Mouse (Mus musculus) monocyte, adult 59 days (primary cell): ENCODE results near the gene Naa10. TPM values are rescaled to one million over a fixed set of nuclear protein-coding genes. Genes with fewer than 3 reads are reported as not detected.

Source experiments
- total RNA-seq, 2 experiments: library from RNA; stranded (reverse); gene quantifications; one replicate each; pipeline ENCODE4 v1.2.4; 2023

Naa10 gene
- total RNA-seq, result 10 to 100 TPM; 46.2 to 49.0 TPM

GRCm38 (mm10) chrX:73921823-73922549 is at the start of gene Naa10, which contains the start of gene Arhgap4:
Gene Naa10 (minus strand): TSS chrX:73921944.
Gene Arhgap4 (minus strand): TSS chrX:73921870.

GRCm38 (mm10) chrX:73966248-73967176 is 44.8 kb upstream of the Naa10 start, which contains the start of gene Hcfc1:
Gene Hcfc1 (minus strand): TSS chrX:73966357.

DNA sequence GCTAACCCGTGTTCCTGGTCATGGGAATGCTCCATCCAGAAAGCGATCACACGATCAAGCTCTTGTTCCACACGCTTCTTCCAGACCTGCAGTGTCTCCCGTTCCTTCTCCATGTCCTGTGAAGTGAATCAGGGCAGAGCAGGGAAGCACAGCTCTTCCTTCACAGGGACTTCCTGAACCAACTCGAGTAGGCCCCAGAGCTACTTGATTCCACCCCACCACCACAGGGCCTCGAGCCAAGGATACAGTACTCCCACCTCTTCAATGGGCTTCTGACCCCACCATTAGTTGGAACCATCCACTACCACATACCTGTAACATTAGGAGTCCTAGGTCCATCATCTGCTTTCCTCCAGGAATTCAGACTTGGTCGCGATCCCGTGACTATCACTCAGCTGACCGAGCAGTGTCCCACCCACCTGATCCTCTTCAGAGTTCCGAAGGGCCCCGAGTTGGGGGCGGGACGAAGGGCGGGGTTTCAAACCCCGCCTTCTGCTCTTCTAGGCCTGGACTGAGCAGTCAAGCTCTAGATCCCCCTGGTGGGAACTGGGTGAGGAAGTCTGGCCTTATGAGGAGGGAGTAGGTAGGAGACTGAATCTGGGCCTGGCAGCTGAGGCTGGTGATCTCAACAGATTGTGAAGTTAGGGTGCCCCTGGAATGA is 8.8 kb upstream of the Naa10 start, which contains the start of gene Renbp:
Gene Renbp, minus strand, starts transcription at position 449 of the 661 bp plus-strand sequence.

GRCm38 (mm10) chrX:73895719-73896118 is 26.0 kb downstream of the Naa10 start, which contains the start of gene L1cam:
Gene L1cam (minus strand): TSS chrX:73896105.

DNA sequence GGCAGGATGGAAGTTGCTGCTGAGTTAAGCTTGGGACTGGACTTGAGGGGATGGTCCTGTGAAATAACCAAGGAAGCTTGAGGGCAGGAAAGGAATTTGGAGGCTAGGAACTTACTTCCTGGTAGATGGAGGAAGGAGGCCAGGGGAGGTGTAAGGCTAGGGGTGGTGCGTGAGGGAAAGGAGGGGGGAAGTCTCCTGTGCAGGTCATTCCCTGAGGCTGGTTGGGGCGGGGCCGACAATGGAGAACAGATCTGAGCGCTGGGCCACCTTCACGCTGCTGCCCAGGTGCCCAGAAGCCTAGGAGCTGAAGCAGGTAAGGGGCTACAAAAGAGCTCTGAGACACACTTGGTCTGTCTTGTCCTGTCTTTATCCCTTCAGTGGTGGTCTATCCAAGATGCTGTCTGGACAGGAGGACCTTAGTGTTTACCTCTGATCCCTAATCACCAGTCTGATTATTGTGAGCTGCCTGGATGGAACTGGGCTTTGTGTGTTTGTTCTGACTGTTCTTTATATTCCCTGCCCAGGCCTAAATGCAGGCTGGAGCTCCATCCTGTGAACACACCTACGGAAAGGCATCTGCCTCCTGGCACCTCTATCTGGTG is 30.1 kb downstream of the Naa10 start, which contains the start of gene Avpr2:
Gene Avpr2, plus strand, starts transcription at position 552 of the 602 bp plus-strand sequence.

Other genes with a start within 250 kb of the Naa10 start
- gene Slc6a8, start 248.8 kb downstream of the Naa10 start, total RNA-seq, result under 1 TPM; 0.30 to 0.94 TPM
- 100 to 1,000 TPM; 113 to 115 TPM for gene Bcap31, start 205.8 kb downstream of the Naa10 start, total RNA-seq
- 100 to 1,000 TPM; 144 to 156 TPM for gene Abcd1, start 205.3 kb downstream of the Naa10 start, total RNA-seq
- 1 to 10 TPM; 2.4 to 3.2 TPM for gene Plxnb3, start 164.9 kb downstream of the Naa10 start, total RNA-seq
- gene Srpk3, start 147.5 kb downstream of the Naa10 start, total RNA-seq, result under 1 TPM; 0.82 to 0.97 TPM
- gene Idh3g, start 135.0 kb downstream of the Naa10 start, total RNA-seq, result 100 to 1,000 TPM; 124 to 154 TPM
- 100 to 1,000 TPM; 155 to 157 TPM for gene Ssr4, start 134.9 kb downstream of the Naa10 start, total RNA-seq
- gene Pdzd4, start 97.0 kb downstream of the Naa10 start, total RNA-seq, result 1 to 10 TPM; 1.2 to 3.3 TPM
- gene Avpr2, start 29.8 kb downstream of the Naa10 start, total RNA-seq, result not detected
- gene L1cam, start 25.8 kb downstream of the Naa10 start, total RNA-seq, result 100 to 1,000 TPM in 1 of 2 experiments, 10 to 100 TPM in 1; 79.0 to 123 TPM
- gene Arhgap4, start 74 bp downstream of the Naa10 start, total RNA-seq, result 100 to 1,000 TPM; 146 TPM
- gene Renbp, start 8.9 kb upstream of the Naa10 start, total RNA-seq, result 10 to 100 TPM; 68.8 to 76.7 TPM
- 10 to 100 TPM; 86.7 to 89.0 TPM for gene Hcfc1, start 44.4 kb upstream of the Naa10 start, total RNA-seq
- gene Irak1, start 102.0 kb upstream of the Naa10 start, total RNA-seq, result 100 to 1,000 TPM; 131 to 140 TPM
- gene Opn1mw, start 205.5 kb upstream of the Naa10 start, total RNA-seq, result not detected
- 10 to 100 TPM; 42.6 to 44.5 TPM for gene Mecp2, start 213.4 kb upstream of the Naa10 start, total RNA-seq
- gene Tex28, start 245.9 kb upstream of the Naa10 start, total RNA-seq, result not detected